Mouse (Mus musculus): ENCODE measurements around the gene Mapkbp1.

Mapkbp1 gene

GRCm38 (mm10) chr2:120008672-120009071 is 36.2 kb downstream of the Mapkbp1 start:
- DNase-seq (ENCODE audit: low read depth, low spot score): no peak

- DNase-seq (ENCODE audit: low read depth, low spot score): peak; percentile 45
Measured at GRCm38 (mm10) chr2:120011462-120012200, 39.1 kb downstream of the Mapkbp1 start.

GRCm38 (mm10) chr2:120012924-120013323 is 40.4 kb downstream of the Mapkbp1 start:
- no peak for DNase-seq (ENCODE audit: low read depth, low spot score)

GRCm38 (mm10) chr2:120013831-120014486 is 41.5 kb downstream of the Mapkbp1 start:
- DNase-seq (ENCODE audit: low read depth, low spot score): no peak

- DNase-seq (ENCODE audit: low read depth, low spot score): no peak
Measured at GRCm38 (mm10) chr2:120015882-120016281, 43.4 kb downstream of the Mapkbp1 start.

- no peak for DNase-seq (ENCODE audit: low read depth, low spot score)
Measured at GRCm38 (mm10) chr2:120017599-120017998, 45.1 kb downstream of the Mapkbp1 start.

- no peak for DNase-seq (ENCODE audit: low read depth, low spot score)
Measured at GRCm38 (mm10) chr2:120024337-120024736, 51.8 kb downstream of the Mapkbp1 start.

GRCm38 (mm10) chr2:120026984-120027949 is 54.8 kb downstream of the Mapkbp1 start, which contains the start of the genes Jmjd7 and Gm28042:
Gene Jmjd7 (plus strand): TSS chr2:120027483.
Gene Gm28042 (plus strand): TSS chr2:120027493.
- peak; percentile 57 for DNase-seq (ENCODE audit: low read depth, low spot score)

- DNase-seq (ENCODE audit: low read depth, low spot score): no peak
Measured at GRCm38 (mm10) chr2:120027950-120028331, 55.4 kb downstream of the Mapkbp1 start.

GRCm38 (mm10) chr2:120030380-120030779 is 57.9 kb downstream of the Mapkbp1 start:
- no peak for DNase-seq (ENCODE audit: low read depth, low spot score)

GRCm38 (mm10) chr2:120032726-120033467 is 60.4 kb downstream of the Mapkbp1 start, which contains the start of gene Pla2g4b:
Gene Pla2g4b (plus strand): TSS chr2:120033417.
- no peak for DNase-seq (ENCODE audit: low read depth, low spot score)

GRCm38 (mm10) chr2:120033726-120034125 is 61.2 kb downstream of the Mapkbp1 start:
- no peak for DNase-seq (ENCODE audit: low read depth, low spot score)

- no peak for DNase-seq (ENCODE audit: low read depth, low spot score)
Measured at GRCm38 (mm10) chr2:120037744-120038143, 65.2 kb downstream of the Mapkbp1 start.

GRCm38 (mm10) chr2:120040991-120041390 is 68.5 kb downstream of the Mapkbp1 start:
- no peak for DNase-seq (ENCODE audit: low read depth, low spot score)

- DNase-seq (ENCODE audit: low read depth, low spot score): no peak
Measured at GRCm38 (mm10) chr2:120044101-120044603, 71.7 kb downstream of the Mapkbp1 start.

GRCm38 (mm10) chr2:120044676-120045075 is 72.2 kb downstream of the Mapkbp1 start:
- no peak for DNase-seq (ENCODE audit: low read depth, low spot score)

- DNase-seq (ENCODE audit: low read depth, low spot score): no peak
Measured at GRCm38 (mm10) chr2:120046486-120047310, 74.2 kb downstream of the Mapkbp1 start.

- no peak for DNase-seq (ENCODE audit: low read depth, low spot score)
Measured at GRCm38 (mm10) chr2:120048173-120048572, 75.7 kb downstream of the Mapkbp1 start.

GRCm38 (mm10) chr2:120049632-120050274 is 77.3 kb downstream of the Mapkbp1 start:
- no peak for DNase-seq (ENCODE audit: low read depth, low spot score)
